Mouse (Mus musculus) telencephalon, adult 2 months (tissue): ENCODE measurements around the gene Hoxd3.
A peak's percentile ranks its signal among the peaks of the same experiment; 100 is the strongest.

ENCODE experiments used
- DNase-seq: peaks from one replicate; pipeline ENCODE4 v3.0.0-alpha.2; 2011; ENCODE audit warnings: low read depth, low spot score

Gene Hoxd3

GRCm38 (mm10) chr2:74741252-74741978 is 29.7 kb downstream of the Hoxd3 start:
- no peak for DNase-seq

- DNase-seq = no peak
Observed at GRCm38 (mm10) chr2:74741979-74742277, 30.2 kb downstream of the Hoxd3 start.

GRCm38 (mm10) chr2:74745540-74746297 is 34.0 kb downstream of the Hoxd3 start:
- DNase-seq = no peak

GRCm38 (mm10) chr2:74746298-74746921 is 34.7 kb downstream of the Hoxd3 start:
- DNase-seq = no peak

GRCm38 (mm10) chr2:74747006-74747405 is 35.3 kb downstream of the Hoxd3 start:
- DNase-seq = no peak

- no peak for DNase-seq
Observed at GRCm38 (mm10) chr2:74747661-74748141, 36.0 kb downstream of the Hoxd3 start.

GRCm38 (mm10) chr2:74748436-74748995 is 36.8 kb downstream of the Hoxd3 start:
- no peak for DNase-seq

GRCm38 (mm10) chr2:74749337-74750121 is 37.8 kb downstream of the Hoxd3 start:
- DNase-seq = no peak

GRCm38 (mm10) chr2:74750731-74751250 is 39.1 kb downstream of the Hoxd3 start:
- no peak for DNase-seq

GRCm38 (mm10) chr2:74751861-74752260 is 40.1 kb downstream of the Hoxd3 start:
- DNase-seq = no peak

GRCm38 (mm10) chr2:74752431-74753174 is 40.9 kb downstream of the Hoxd3 start:
- DNase-seq = no peak

GRCm38 (mm10) chr2:74753175-74753523 is 41.4 kb downstream of the Hoxd3 start:
- DNase-seq = no peak

- no peak for DNase-seq
Observed at GRCm38 (mm10) chr2:74753711-74754110, 42.0 kb downstream of the Hoxd3 start.

- no peak for DNase-seq
Observed at GRCm38 (mm10) chr2:74760146-74760545, 48.4 kb downstream of the Hoxd3 start.

GRCm38 (mm10) chr2:74761941-74762340 is 50.2 kb downstream of the Hoxd3 start:
- DNase-seq = no peak

GRCm38 (mm10) chr2:74762522-74763244 is 51.0 kb downstream of the Hoxd3 start, which contains the start of gene Hoxd1:
TSS of gene Hoxd1 (plus strand) at chr2:74762980.
- DNase-seq = no peak

- no peak for DNase-seq
Observed at GRCm38 (mm10) chr2:74763245-74763735, 51.6 kb downstream of the Hoxd3 start.

- DNase-seq = no peak
Observed at GRCm38 (mm10) chr2:74763976-74764375, 52.2 kb downstream of the Hoxd3 start.

GRCm38 (mm10) chr2:74774359-74774758 is 62.6 kb downstream of the Hoxd3 start:
- peak; percentile 76 for DNase-seq
